Mouse (Mus musculus) bone marrow macrophage, adult 2 months (primary cell): ENCODE results near the gene Hdgfl2. TPM values are rescaled to one million over a fixed set of nuclear protein-coding genes. Genes with fewer than 3 reads are reported as not detected.
A peak's percentile ranks its signal among the peaks of the same experiment; 100 is the strongest.
"Not testable (repeated sequence)": the region's sequence is repeated elsewhere in the genome, so short reads cannot be mapped to it uniquely, and the experiment has no call there.

Source experiments
- H3K27ac ChIP-seq: 2 replicates; pipeline ENCODE4 v1.5.1; 2012; ENCODE audit warnings: low read depth, low read length; ENCODE audit not compliant: insufficient read depth
- H3K4me1 ChIP-seq: 2 replicates; pipeline ENCODE4 v1.6.1; 2012; ENCODE audit warnings: low read length; ENCODE audit not compliant: control insufficient read depth, insufficient read depth
- H3K4me3 ChIP-seq: 2 replicates; pipeline ENCODE4 v1.5.1; 2012; ENCODE audit warnings: mild to moderate bottlenecking, low read length, moderate library complexity; ENCODE audit not compliant: insufficient read depth
- CTCF ChIP-seq: IDR thresholded peaks from 2 replicates; pipeline ENCODE4 v1.5.1; 2012; ENCODE audit warnings: low read depth, mild to moderate bottlenecking, low read length, moderate library complexity
- POLR2A ChIP-seq: IDR thresholded peaks from 2 replicates; pipeline ENCODE4 v1.6.1; 2012; ENCODE audit warnings: mild to moderate bottlenecking, low read depth, low read length, borderline replicate concordance
- polyA plus RNA-seq: library from polyadenylated mRNA; stranded (reverse); fragments of >200 nt; gene quantifications from 2 replicates; pipeline ENCODE4 v1.2.4, GENCODE M21; 2012; ENCODE audit not compliant: missing spikeins, insufficient read depth, insufficient read length

Hdgfl2 gene
- polyA plus RNA-seq, 1 experiment = 33.0 TPM

DNA sequence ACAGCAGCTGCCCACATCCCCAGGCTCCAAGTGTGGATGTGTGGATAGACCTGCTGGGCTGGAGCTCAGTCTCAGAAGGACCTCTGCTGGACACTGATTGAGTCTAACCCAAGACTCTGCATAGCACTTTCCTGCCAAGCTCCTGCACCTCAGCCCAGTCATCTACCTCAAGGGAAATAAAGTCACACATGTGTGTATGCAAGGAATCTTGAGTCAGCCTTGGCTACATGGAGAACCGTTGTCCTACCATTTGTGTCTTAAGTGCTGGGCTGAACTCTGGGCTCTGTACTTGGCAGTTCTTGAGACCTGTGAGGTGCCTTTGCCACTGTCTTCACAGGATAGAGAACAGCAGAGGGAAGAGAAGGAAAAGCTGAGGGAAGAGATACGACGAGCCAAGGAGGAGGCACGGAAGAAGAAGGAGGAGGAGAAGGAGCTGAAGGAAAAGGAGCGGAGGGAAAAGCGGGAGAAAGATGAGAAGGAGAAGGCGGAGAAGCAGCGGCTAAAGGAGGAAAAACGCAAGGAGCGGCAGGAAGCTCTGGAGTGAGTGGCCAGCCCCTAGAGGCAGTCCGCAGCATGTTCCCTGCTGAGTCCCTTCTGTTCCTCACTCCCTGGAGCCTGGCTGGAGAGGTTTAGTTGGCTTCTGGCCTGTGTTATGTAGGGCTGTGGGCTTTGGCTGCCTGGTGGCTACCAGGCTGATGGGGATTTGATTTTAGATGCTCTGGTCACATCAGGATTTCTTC is 21.9 kb upstream of the Hdgfl2 start:
- no peak overlapping the region for H3K4me3 ChIP-seq
- no peak overlapping the region for H3K27ac ChIP-seq
- TF ChIP-seq CTCF = no peak
- no peak for TF ChIP-seq POLR2A
- H3K4me1 ChIP-seq = no peaks in the 10 kb centered on the region

DNA sequence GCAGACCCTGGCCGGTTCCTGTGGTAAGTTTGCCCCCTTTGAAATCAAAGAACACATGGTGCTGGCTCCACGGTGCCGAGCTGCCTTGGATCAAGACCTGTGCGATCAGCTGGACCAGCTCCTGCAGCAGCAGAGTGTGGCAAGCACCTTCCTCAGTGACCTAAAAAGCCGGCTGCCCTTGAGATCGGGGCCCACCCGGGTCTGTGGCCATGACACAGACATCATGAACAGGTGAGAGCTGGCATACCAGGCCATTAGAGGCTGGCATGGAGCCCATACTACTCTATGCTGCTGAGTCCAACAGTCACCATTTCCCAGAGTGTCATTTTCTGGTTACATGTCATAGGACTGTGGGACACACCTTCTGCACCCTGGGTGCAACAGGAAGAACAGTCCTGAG is 17.4 kb upstream of the Hdgfl2 start:
- TF ChIP-seq POLR2A = no peak
- no peak for TF ChIP-seq CTCF
- H3K4me3 ChIP-seq = no peak overlapping the region
- H3K27ac ChIP-seq = no peak overlapping the region
- H3K4me1 ChIP-seq = peaks cover 2% of the 10 kb centered on the region; the same call in 1 of the 2 replicates

DNA sequence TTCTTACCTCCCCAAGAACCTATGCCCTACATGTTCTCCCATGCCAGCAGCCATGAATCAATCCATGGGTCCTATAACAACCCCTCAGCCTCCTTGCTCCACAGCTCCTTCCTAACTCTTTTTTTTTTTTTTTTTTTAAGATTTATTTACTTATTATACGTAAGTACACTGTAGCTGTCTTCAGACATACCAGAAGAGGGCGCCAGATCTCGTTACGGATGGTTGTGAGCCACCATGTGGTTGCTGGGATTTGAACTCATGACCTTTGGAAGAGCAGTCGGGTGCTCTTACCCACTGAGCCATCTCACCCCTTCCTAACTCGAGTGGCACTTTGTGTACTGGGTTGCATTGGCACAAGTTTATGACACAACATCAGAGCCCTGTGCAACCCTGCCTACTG is 13.7 kb upstream of the Hdgfl2 start:
- not testable (repeated sequence) for H3K27ac ChIP-seq, H3K4me1 ChIP-seq

DNA sequence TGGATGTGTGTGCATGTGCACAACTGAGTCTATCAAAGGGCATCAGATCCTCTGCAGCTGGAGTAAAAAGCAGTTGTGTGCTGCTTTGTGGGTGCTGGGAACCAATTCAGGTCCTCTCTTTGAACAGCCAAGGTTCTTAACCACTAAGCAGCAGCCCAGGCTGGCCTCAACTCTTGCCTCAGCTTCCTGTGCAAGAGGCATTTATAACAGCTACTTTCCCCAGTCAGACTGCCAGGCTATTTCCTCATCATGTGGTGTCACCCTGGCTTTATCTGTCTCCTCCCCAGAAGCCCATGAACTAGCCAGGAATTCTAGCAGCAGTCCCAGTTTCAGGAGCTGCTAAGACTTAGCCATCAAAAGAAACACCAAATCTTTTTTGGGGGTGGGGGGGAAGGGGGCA is 13.0 kb upstream of the Hdgfl2 start:
- H3K4me3 ChIP-seq = no peak overlapping the region
- peak overlapping the region; percentile 13; the same call in 1 of the 2 replicates for H3K27ac ChIP-seq
- TF ChIP-seq CTCF (no peak), POLR2A (no peak)
- H3K4me1 ChIP-seq = peaks cover 2% of the 10 kb centered on the region; the same call in 1 of the 2 replicates

More for the DNA sequence above, 13.7 kb upstream of the Hdgfl2 start:
- H3K4me3 ChIP-seq = not testable (repeated sequence)

DNA sequence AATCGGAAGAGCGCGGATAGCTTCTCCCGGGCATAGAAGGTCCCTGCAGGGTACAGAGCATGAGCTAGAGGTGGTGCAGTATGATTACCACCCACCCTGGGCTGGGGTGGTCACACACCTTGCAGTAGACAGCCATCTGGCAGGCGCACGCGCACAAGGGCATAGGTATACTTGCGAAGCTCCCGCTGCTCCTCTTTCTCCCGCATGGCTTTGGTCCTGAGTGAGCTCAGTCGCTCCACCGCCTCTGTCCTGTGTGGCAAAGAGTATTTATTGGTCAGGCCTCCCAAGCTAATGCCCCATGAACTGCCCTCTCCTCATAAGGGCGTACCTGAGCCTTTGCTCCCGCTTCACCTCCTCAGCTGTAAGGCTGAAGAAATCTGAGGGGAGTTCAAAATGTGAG is 10.4 kb upstream of the Hdgfl2 start:
- Histone ChIP-seq H3K4me1 (peaks cover 7% of the 10 kb centered on the region; the same call in 1 of the 2 replicates), H3K4me3 (no peak overlapping the region), H3K27ac (no peak overlapping the region)
- no peak for TF ChIP-seq POLR2A
- no peak for TF ChIP-seq CTCF

DNA sequence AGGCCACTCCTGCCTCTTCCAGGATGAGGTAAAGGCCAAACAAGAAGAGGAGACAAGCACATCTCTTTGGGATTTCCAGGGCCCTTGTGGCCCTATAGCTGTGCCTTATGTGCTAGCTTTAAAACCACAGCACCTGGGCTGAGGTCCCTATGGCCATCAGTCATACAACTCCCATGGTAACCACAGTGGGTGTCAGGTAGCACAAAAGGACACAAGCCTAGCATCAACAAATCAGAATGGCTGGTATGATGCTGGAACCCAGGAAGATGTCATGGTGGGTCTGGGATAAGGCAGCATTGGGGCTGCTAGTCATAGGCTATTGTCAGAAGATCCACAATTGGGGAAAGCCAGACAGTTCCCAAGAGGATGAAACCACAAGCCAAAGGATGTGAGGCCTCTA is 8.3 kb upstream of the Hdgfl2 start:
- H3K4me3 ChIP-seq = no peak overlapping the region
- H3K4me1 ChIP-seq = peaks cover 15% of the 10 kb centered on the region
- TF ChIP-seq POLR2A = no peak
- TF ChIP-seq CTCF = no peak
- no peak overlapping the region for H3K27ac ChIP-seq

DNA sequence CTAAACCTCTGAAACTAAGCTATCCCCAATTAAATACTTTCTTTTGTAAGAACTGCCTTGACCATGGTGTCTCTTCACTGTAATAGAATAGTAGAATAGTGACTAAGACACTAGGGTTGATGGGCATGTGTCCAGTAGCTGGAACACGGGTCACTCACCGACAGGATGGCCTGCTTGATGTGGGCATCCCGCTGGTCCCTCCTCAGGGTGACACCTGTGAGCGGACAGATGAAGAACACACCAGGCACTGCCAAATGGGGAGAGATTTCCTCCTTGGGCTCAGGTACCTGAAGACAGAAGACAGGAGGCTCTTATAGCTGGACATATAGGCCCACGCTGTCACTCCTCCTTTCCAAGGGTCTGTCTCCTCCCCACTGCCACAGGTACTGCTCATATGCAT is 7.2 kb upstream of the Hdgfl2 start:
- Histone ChIP-seq H3K4me1 (peaks cover 12% of the 10 kb centered on the region), H3K4me3 (no peak overlapping the region)
- TF ChIP-seq POLR2A = no peak
- TF ChIP-seq CTCF = no peak

DNA sequence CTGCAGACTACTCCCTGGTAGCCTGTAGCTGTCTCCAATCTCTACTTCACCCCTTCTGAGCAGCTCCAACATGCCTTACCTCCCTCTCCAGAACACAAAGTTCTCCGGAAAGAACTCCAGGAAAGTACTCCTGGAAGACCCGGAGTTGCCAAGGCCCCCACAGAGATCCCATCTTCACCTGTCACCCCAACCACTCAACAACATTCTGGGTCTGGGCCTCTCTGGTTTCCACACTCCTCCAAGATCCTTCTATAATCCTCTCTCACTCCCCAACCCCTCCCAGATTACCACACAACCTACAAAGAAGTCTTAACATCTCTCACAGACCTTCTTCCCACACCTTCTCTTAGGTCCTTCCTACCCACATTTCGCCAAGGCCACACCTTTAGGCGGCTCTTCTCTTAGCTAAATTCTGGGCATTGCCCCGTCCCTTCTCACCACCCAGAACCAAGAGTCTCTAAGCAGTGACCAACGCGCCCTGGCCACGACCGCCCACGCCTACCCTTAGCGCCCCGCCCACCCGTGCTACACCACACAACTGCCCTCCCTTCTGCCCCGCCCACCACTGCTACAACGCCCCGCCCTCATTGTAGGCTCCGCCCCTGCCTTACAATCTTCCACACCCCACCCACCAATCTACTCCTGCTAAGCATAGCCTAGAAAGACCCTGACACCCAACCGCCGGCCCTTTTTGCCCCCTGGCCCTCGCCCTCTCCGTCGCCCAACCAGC is 5.2 kb upstream of the Hdgfl2 start:
- no peak for TF ChIP-seq POLR2A
- TF ChIP-seq CTCF = no peak
- peak overlapping the region; percentile 98 for H3K27ac ChIP-seq
- peaks cover 16% of the 10 kb centered on the region for H3K4me1 ChIP-seq
- H3K4me3 ChIP-seq = peak overlapping the region; percentile 86

More for the DNA sequence above, 7.2 kb upstream of the Hdgfl2 start:
- H3K27ac ChIP-seq = no peak overlapping the region

DNA sequence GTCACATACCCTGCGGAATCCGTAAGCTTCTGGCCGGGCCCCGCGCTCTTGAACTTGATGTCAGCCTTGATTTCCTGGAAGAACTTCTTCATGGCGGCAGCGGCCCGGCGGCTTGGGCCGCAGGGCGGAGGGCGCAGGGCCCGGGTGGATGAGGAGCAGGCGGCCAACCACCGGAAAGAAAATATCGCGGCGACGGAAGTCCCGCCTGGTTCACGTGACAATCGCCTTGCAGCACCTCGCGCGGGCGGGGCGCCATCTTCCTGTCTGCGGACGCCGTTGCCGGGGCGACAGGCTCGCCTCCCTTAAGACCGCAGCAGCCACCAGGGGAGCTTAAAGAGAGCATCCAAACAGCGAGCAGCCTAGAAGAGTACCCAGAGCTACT is 4.6 kb upstream of the Hdgfl2 start, which contains the start of gene Ubxn6:
Ubxn6 (minus strand) TSS at position 202 of the 382 bp plus-strand sequence.
- Histone ChIP-seq H3K27ac (peak within 1 kb of the TSS; percentile 98), H3K4me1 (peaks cover 16% of the 10 kb centered on the region), H3K4me3 (peak within 1 kb of the TSS; percentile 86)
- TF ChIP-seq CTCF (no peak), POLR2A (no peak)

DNA sequence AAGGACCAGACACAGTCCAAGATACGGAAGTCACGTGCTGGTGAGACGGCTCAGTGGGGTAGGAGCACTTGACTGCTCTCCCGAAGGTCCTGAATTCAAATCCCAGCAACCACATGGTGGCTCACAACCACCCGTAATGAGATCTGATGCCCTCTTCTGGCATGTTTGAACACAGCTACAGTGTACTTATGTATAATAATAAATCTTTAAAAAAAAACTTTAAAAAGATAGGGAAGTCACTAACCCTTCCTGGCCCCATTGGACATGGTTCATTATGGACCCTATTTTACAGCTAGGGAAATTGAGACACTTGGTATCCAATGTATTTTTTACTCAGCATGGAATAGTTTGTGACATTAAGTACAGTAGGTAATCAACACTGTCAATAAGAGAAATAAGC is 1.9 kb upstream of the Hdgfl2 start:
- H3K4me1 ChIP-seq = peaks cover 29% of the 10 kb centered on the region
- TF ChIP-seq POLR2A (no peak), CTCF (no peak)
- H3K4me3 ChIP-seq = no peak overlapping the region
- no peak overlapping the region for H3K27ac ChIP-seq

DNA sequence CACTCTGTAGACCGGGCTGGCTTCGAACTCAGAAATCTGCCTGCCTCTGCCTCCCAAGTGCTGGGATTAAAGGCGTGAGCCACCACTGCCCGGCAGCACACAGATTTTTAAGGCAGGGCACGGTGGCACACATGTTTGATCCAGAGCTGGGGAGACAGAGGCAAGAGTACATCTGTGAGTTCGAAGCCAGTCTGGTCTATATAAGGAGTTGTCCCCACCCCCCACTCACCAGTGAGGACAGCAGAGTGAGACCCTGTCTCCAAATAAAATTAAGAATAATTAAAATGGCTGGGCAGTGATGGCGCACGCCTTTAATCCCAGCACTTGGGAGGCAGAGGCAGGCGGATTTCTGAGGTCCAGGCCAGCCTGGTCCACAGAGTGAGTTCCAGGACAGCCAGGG is 1.1 kb upstream of the Hdgfl2 start:
- H3K27ac ChIP-seq = peak overlapping the region; percentile 41
- peaks cover 29% of the 10 kb centered on the region for H3K4me1 ChIP-seq
- peak overlapping the region; percentile 42 for H3K4me3 ChIP-seq
